Mouse (Mus musculus) limb, embryonic 13.5 days (tissue): ENCODE measurements at regions not wholly inside any gene's neighbourhood (a gene's known extent, or its start where the extent isn't known, plus 50 kb on each side); places are given as distances from the start of the nearest gene placed in this dataset.
A peak's percentile ranks its signal among the peaks of the same experiment; 100 is the strongest.

Source experiments
- ATAC-seq: fragments of 200-750 bp; cut with Nextera tagmentation; 2 replicates; pipeline ENCODE4 v1.8.0; 2017; ENCODE audit warnings: low read depth, moderate number of reproducible peaks, moderate TSS enrichment; ENCODE audit not compliant: low FRiP score
- H3K27ac ChIP-seq: fragments of 300-500 bp; sonication (generic); 2 replicates; pipeline ENCODE4 v1.5.1; 2015; ENCODE audit warnings: inconsistent platforms, mild to moderate bottlenecking, moderate library complexity
- H3K27me3 ChIP-seq: fragments of 300-500 bp; sonication (generic); 2 replicates; pipeline ENCODE4 v1.6.1; 2015; ENCODE audit warnings: mild to moderate bottlenecking, inconsistent platforms
- H3K36me3 ChIP-seq: fragments of 300-500 bp; sonication (generic); 2 replicates; pipeline ENCODE4 v1.6.1; 2015; ENCODE audit warnings: inconsistent platforms, mild to moderate bottlenecking, moderate library complexity
- H3K4me1 ChIP-seq: fragments of 300-500 bp; sonication (generic); 2 replicates; pipeline ENCODE4 v1.6.1; 2015; ENCODE audit warnings: inconsistent platforms
- H3K4me2 ChIP-seq: fragments of 300-500 bp; sonication (generic); replicated peaks from 2 replicates; pipeline ENCODE4 v1.6.1; 2015; ENCODE audit warnings: inconsistent platforms, mild to moderate bottlenecking, moderate library complexity
- H3K4me3 ChIP-seq: fragments of 300-500 bp; sonication (generic); 2 replicates; pipeline ENCODE4 v1.5.1; 2015; ENCODE audit warnings: moderate library complexity, mild to moderate bottlenecking, inconsistent platforms
- H3K9ac ChIP-seq: fragments of 300-500 bp; sonication (generic); 2 replicates; pipeline ENCODE4 v1.6.1; 2015; ENCODE audit warnings: mild to moderate bottlenecking, inconsistent platforms
- H3K9me3 ChIP-seq: fragments of 300-500 bp; sonication (generic); 2 replicates; pipeline ENCODE4 v1.6.1; 2016; ENCODE audit warnings: inconsistent platforms
- WGBS: fragments of 180-500 bp; shearing (Covaris S2); methylation state at CpG from one replicate; pipeline ENCODE4 v1.1.7; 2015; 5-methylcytosine and 5-hydroxymethylcytosine counted together

DNA sequence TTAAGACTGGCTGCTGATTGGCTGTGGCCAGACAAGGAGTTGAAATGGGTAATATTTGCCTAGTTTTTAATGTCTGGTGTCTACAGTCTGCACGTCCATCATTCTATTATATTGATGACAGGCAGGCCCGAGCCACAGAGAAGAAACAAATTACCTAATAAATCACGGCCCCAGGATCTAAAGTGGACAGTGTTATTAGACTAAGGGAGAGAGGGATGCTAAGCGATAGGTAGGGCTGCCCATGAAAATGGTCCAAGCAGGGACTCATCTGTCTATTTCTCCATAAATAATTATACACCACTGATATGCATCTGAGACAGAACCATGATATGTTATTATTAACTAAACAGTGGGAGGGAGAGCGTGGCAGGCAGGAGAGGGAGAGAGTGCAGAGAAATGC, 114.1 kb upstream of the Tle3 start:
- 0 out of 2 replicates have a peak, but pooled peaks cover 7% of the 10 kb centered on the region for H3K27me3 ChIP-seq
- no peak for ATAC-seq
- no peak overlapping the region for H3K4me3 ChIP-seq
- peaks cover 26% of the 10 kb centered on the region for H3K4me1 ChIP-seq
- no peak overlapping the region for H3K27ac ChIP-seq
- 49% methylated on average over 5 of the region's 5 CpGs for WGBS
- H3K36me3 ChIP-seq: no peaks in the 10 kb centered on the region
- no peaks in the 10 kb centered on the region for H3K9me3 ChIP-seq
- no peak overlapping the region for H3K4me2 ChIP-seq
- no peak overlapping the region for H3K9ac ChIP-seq

GRCm38 (mm10) chr9:61259421-61260174, 112.6 kb upstream of the Tle3 start:
- WGBS: 11% methylated on average over 7 of the region's 7 CpGs
- no peak overlapping the region for H3K9ac ChIP-seq
- H3K4me1 ChIP-seq: peaks cover 26% of the 10 kb centered on the region
- no peak overlapping the region for H3K4me3 ChIP-seq
- H3K4me2 ChIP-seq: no peak overlapping the region
- H3K36me3 ChIP-seq: no peaks in the 10 kb centered on the region
- peak; percentile 48 for ATAC-seq
- 0 out of 2 replicates have a peak, but pooled peaks cover 7% of the 10 kb centered on the region for H3K27me3 ChIP-seq
- no peak overlapping the region for H3K27ac ChIP-seq
- peaks cover 2% of the 10 kb centered on the region; the same call in 1 of the 2 replicates for H3K9me3 ChIP-seq

DNA sequence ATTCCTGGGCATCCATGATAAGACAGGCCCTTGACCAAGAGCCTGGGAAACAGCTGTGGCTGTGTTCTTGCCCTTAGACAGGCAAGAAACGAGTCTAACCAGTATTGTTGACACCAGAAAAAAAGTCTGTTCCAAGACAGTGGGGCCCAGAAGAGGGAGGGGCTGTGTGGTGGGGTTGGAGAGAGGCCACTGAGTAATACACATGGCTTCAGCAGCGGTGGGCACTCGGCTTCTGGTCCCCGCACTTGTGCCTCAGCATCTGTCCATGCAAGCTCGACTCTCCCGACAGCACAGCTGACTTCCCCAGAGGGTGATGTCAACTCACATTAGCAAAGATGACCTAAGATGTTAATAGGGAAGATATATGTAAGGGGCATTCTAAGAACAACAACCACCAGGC, 110.9 kb upstream of the Tle3 start:
- Histone ChIP-seq H3K9me3 (peaks cover 15% of the 10 kb centered on the region), H3K27me3 (0 out of 2 replicates have a peak, but pooled peaks cover 7% of the 10 kb centered on the region), H3K4me2 (no peak overlapping the region), H3K9ac (no peak overlapping the region), H3K36me3 (no peaks in the 10 kb centered on the region), H3K4me1 (peaks cover 26% of the 10 kb centered on the region), H3K4me3 (no peak overlapping the region), H3K27ac (no peak overlapping the region)
- 0 out of 2 replicates have a peak, but pooled peaks have one; percentile 28 for ATAC-seq
- 60% methylated on average over 6 of the region's 6 CpGs for WGBS

- 33% methylated on average over 12 of the region's 12 CpGs for WGBS
- Histone ChIP-seq H3K4me2 (no peak overlapping the region), H3K9me3 (peaks cover 15% of the 10 kb centered on the region), H3K27me3 (0 out of 2 replicates have a peak, but pooled peaks cover 7% of the 10 kb centered on the region), H3K36me3 (no peaks in the 10 kb centered on the region), H3K9ac (no peak overlapping the region), H3K27ac (no peak overlapping the region), H3K4me3 (no peak overlapping the region), H3K4me1 (peaks cover 26% of the 10 kb centered on the region)
- ATAC-seq: no peak
Measured at GRCm38 (mm10) chr9:61261739-61262333, 110.3 kb upstream of the Tle3 start.

DNA sequence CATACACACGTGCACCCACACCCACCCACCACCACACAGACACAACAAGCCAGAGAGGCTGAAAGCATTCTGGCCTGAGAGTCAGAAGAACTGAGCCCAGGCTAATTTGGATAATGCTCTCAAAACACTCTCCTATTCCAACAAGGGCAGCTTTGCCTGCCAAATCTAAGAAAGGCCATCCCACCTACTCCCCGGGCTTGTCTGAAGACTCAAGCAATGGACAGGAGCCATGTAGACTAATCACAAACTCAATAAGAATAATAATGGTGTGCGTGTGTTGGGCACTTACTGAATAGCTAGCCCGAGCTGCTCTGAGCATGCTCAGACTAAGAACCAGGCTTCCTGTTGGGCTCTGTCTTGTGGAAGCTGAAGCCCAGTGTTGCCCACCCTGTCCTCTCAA, 108.8 kb upstream of the Tle3 start:
- WGBS: 83% methylated on average over 4 of the region's 4 CpGs
- Histone ChIP-seq H3K36me3 (no peaks in the 10 kb centered on the region), H3K27ac (no peak overlapping the region), H3K27me3 (0 out of 2 replicates have a peak, but pooled peaks cover 7% of the 10 kb centered on the region), H3K9ac (no peak overlapping the region), H3K9me3 (peaks cover 15% of the 10 kb centered on the region), H3K4me2 (no peak overlapping the region), H3K4me3 (no peak overlapping the region), H3K4me1 (peaks cover 26% of the 10 kb centered on the region)
- no peak for ATAC-seq

- Histone ChIP-seq H3K9ac (no peak overlapping the region), H3K4me2 (no peak overlapping the region), H3K27ac (no peak overlapping the region), H3K4me3 (no peak overlapping the region), H3K27me3 (0 out of 2 replicates have a peak, but pooled peaks cover 4% of the 10 kb centered on the region), H3K4me1 (peaks cover 19% of the 10 kb centered on the region), H3K9me3 (peaks cover 15% of the 10 kb centered on the region), H3K36me3 (no peaks in the 10 kb centered on the region)
- 86% methylated on average over 5 of the region's 5 CpGs for WGBS
- ATAC-seq: no peak
Measured at GRCm38 (mm10) chr9:61265466-61265865, 106.7 kb upstream of the Tle3 start.

DNA sequence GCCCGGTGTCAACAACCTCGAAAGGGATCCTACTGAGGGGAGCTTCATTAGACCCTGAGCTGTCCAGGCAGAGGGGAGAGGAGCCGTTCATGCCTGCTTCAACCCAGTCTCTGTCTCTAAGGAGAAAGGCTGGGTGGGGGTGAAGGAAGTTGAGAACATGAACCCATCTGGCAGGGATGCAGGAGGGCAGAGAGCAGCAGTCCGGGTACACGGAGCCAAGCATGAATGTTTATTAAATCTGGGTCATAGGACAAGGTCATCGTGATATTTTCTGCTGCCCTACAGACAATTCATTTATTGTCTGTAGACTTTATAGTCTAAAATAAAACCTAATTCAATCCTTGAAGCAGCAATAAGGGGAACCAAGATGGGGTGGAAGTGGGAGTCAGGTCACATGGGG, 105.2 kb upstream of the Tle3 start:
- H3K9ac ChIP-seq: no peak overlapping the region
- H3K27me3 ChIP-seq: 0 out of 2 replicates have a peak, but pooled peaks cover 7% of the 10 kb centered on the region
- H3K9me3 ChIP-seq: peaks cover 15% of the 10 kb centered on the region
- ATAC-seq: no peak
- 78% methylated on average over 6 of the region's 6 CpGs for WGBS
- no peak overlapping the region for H3K27ac ChIP-seq
- no peaks in the 10 kb centered on the region for H3K36me3 ChIP-seq
- H3K4me2 ChIP-seq: no peak overlapping the region
- H3K4me1 ChIP-seq: peaks cover 9% of the 10 kb centered on the region
- no peak overlapping the region for H3K4me3 ChIP-seq

DNA sequence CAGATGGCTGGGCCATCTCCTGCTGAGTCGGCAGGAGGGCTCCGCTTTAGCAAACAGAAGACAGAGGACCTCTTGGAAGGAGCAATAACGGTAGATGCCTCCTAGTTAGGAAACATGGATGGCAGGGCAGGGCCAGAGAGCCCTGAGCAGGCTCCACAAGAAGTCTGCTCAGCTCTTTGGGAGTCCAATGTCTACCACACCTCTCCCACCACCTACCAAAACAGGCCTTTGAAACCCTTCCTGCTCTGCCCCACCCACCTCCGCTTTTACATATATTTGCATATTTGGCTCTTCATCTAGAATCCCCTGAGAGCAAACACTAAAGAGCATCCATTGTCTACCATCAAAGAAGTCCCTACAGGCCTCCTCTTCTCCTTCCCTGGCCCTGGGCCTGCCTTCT, 104.6 kb upstream of the Tle3 start:
- H3K4me2 ChIP-seq: no peak overlapping the region
- no peaks in the 10 kb centered on the region for H3K36me3 ChIP-seq
- WGBS: 61% methylated on average over 4 of the region's 4 CpGs
- no peak overlapping the region for H3K27ac ChIP-seq
- no peak overlapping the region for H3K9ac ChIP-seq
- no peak for ATAC-seq
- peaks cover 13% of the 10 kb centered on the region; the same call in 1 of the 2 replicates for H3K27me3 ChIP-seq
- H3K9me3 ChIP-seq: peaks cover 15% of the 10 kb centered on the region
- no peak overlapping the region for H3K4me3 ChIP-seq
- 0 out of 2 replicates have a peak, but pooled peaks cover 5% of the 10 kb centered on the region for H3K4me1 ChIP-seq

DNA sequence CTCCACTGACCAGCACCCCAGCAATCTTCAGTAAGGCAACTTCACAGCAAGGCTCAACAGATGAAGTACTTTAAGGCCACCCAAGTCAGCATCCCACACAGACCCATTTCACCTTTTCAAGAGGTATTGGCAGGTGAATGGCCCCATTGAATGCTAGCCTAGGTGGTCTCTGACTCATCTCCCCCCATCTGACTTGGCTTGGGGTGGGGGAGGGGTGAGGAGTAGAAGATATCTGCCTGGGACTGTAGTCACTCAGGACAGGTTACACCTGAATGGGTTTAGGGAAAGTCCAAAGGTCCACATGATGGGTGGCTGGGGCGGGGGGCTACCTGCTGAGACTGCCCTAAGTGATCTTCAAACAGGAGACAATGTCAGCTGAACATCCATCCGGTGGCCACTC, 104.0 kb upstream of the Tle3 start:
- Histone ChIP-seq H3K4me2 (no peak overlapping the region), H3K27me3 (peaks cover 13% of the 10 kb centered on the region; the same call in 1 of the 2 replicates), H3K9me3 (peaks cover 15% of the 10 kb centered on the region), H3K4me1 (0 out of 2 replicates have a peak, but pooled peaks cover 5% of the 10 kb centered on the region), H3K9ac (no peak overlapping the region), H3K4me3 (no peak overlapping the region), H3K27ac (no peak overlapping the region), H3K36me3 (no peaks in the 10 kb centered on the region)
- 78% methylated on average over 2 of the region's 2 CpGs for WGBS
- no peak for ATAC-seq

DNA sequence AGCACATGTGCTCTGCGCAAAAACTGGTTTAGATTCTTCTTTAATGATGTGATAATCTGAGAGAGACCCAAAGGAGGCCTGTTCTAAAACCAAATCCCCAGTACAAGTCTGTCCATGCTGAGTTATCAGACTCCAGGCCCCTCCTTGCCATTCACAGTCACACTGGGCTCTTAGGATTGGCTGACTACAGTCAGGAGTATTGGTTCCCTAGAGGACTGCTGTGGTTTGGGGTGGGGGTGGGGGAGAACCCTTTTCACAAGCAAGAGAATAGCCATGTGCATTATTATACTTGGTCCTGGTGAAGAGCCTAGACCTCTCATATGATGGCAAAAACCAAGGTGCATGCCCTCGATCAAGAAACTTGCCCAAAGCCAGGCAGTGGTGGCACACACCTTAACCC, 103.5 kb upstream of the Tle3 start:
- no peak overlapping the region for H3K4me3 ChIP-seq
- H3K4me1 ChIP-seq: 0 out of 2 replicates have a peak, but pooled peaks cover 5% of the 10 kb centered on the region
- 78% methylated on average over 2 of the region's 2 CpGs for WGBS
- ATAC-seq: no peak; the same call in 1 of the 2 replicates
- H3K36me3 ChIP-seq: no peaks in the 10 kb centered on the region
- no peak overlapping the region for H3K27ac ChIP-seq
- H3K27me3 ChIP-seq: peaks cover 13% of the 10 kb centered on the region; the same call in 1 of the 2 replicates
- no peak overlapping the region for H3K4me2 ChIP-seq
- peaks cover 15% of the 10 kb centered on the region for H3K9me3 ChIP-seq
- no peak overlapping the region for H3K9ac ChIP-seq

- ATAC-seq: no peak
- Histone ChIP-seq H3K9ac (no peak overlapping the region), H3K4me2 (no peak overlapping the region), H3K4me3 (no peak overlapping the region), H3K27ac (no peak overlapping the region), H3K27me3 (peaks cover 16% of the 10 kb centered on the region; the same call in 1 of the 2 replicates), H3K9me3 (peaks cover 15% of the 10 kb centered on the region), H3K4me1 (0 out of 2 replicates have a peak, but pooled peaks cover 5% of the 10 kb centered on the region), H3K36me3 (no peaks in the 10 kb centered on the region)
- 79% methylated on average over 5 of the region's 5 CpGs for WGBS
Measured at GRCm38 (mm10) chr9:61269151-61269870, 102.9 kb upstream of the Tle3 start.

DNA sequence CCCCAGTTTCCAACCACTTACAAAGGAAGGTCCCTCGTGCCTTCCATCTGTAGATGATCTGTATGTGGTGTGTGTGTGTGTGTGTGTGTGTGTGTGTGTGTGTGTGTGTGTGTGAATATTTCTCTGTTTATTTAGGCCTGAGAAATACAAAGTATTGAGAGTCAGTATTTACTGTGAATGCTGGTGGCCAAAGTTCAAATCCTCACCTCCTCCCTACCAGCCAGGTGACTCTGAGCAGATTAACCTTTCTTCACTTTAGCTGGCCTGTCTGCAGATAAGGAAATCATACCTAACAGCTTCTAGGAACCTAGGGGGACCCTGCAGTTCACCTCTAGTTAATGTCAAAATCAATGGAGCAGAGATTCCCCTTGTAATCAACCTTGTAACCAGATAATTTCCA, 100.9 kb upstream of the Tle3 start:
- no peaks in the 10 kb centered on the region for H3K9me3 ChIP-seq
- H3K4me1 ChIP-seq: 0 out of 2 replicates have a peak, but pooled peaks cover 5% of the 10 kb centered on the region
- peaks cover 16% of the 10 kb centered on the region; the same call in 1 of the 2 replicates for H3K27me3 ChIP-seq
- no peaks in the 10 kb centered on the region for H3K36me3 ChIP-seq
- ATAC-seq: no peak
- H3K4me2 ChIP-seq: no peak overlapping the region
- no peak overlapping the region for H3K27ac ChIP-seq
- no peak overlapping the region for H3K4me3 ChIP-seq
- no peak overlapping the region for H3K9ac ChIP-seq
- WGBS: 93% methylated on average over 1 of the region's 1 CpGs
